Mouse (Mus musculus): Measurements from ENCODE around the gene Itgb1bp2. TPM values are rescaled to one million over a fixed set of nuclear protein-coding genes. Genes with fewer than 3 reads are reported as not detected.

Itgb1bp2 gene
- polyA plus RNA-seq (2014; fragmentation: Illumina TruSeq; extraction: RNeasy Lipid Tissue Mini Kit (QIAGEN cat#74804)) = not detected

DNA sequence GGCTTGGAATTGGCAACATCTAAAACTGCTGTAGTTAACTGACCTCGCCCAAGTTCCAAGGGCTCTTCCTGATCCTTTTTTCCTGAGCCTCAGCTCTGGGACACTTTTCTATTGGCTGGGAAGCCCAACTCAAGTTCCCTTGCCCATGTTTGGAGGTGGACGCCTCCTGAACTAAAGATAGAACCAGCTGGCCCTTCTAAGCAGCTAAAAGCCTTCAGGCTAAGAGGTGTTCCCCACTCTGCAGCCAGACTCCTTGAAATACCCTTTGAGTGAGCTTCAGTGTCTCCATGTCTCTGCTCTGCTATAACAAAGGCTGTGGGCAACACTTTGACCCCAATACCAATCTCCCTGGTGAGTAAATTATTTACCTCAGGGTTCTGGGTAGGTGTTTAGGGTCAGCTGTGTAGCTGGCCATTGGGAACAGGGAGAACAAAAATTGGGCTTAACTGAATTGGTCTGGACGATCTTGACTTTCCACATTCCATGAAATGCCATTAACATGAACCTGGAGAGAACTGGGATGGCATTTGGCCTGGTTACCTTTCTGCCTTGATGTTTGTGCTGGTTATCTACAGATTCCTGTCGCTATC is at the start of gene Itgb1bp2:
Gene Itgb1bp2, plus strand, starts transcription at position 203 of the 590 bp plus-strand sequence.

DNA sequence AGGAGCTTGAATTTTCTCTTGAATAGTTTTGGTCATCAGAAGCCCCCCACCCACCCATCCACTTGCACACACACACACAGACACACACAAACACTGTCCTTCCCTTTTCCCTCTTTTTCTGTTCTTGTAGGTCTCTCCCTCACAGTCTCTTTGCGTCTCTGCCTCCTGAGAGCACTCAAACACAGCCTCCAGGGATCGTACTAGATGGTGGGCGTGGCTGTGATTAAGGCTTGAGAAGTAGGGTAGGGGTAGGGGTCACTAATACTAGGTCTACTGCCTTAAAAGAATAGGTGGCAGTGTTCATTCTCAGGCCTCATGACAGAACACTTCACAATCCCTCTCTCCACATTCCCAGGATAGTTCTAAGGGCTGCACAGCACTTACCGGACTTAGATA is 28.2 kb upstream of the Itgb1bp2 start, which contains the start of gene Zmym3:
Gene Zmym3, minus strand, starts transcription at position 150 of the 396 bp plus-strand sequence.

DNA sequence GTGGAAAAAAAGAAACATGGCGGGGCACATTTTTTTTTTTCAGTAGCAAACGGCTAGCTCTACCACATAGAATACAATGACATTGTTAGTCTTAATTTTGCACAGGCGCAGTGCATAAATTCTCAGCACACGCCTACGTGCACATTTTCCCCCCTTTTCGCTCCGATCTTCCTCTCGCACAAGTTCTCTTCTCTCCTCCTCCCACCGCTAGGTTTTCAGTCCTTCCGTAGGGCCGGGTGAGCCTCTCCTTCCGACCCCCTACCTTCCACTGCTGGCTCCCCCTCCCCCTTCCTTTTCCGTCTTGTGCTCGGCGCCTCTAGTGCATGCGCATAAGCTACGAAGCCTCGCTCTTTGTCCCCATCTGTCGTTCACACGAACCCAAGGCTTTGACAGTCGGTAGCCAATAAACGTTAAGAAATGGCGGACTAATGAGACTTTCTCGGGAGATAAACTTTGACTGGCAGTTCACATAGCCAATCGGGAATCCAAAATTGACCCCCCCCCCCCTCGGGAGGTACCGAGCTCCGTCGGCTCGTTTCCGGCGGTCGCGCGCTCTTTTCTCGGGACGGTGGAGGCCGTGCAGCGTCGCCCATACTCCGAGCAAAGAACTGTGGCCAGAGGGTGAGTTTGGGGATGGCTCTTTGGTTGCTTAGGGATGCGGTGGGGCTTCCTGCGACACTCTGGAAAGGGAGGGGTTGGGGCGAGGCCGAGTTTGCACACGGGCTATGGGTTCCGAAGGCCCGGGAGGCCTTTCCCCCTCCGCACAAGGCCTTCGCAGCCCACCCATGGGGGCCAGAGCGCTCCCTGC is 19.5 kb upstream of the Itgb1bp2 start, which contains the start of gene Nono:
Gene Nono, plus strand, starts transcription at position 177 of the 808 bp plus-strand sequence.

Other genes starting within 250 kb of the Itgb1bp2 start
- 56.9 TPM for gene Snx12, start 226.5 kb upstream of the Itgb1bp2 start, polyA plus RNA-seq (2014; fragmentation: Illumina TruSeq; extraction: RNeasy Lipid Tissue Mini Kit (QIAGEN cat#74804))
- 16.8 TPM for gene Foxo4, start 194.6 kb upstream of the Itgb1bp2 start, polyA plus RNA-seq (2014; fragmentation: Illumina TruSeq; extraction: RNeasy Lipid Tissue Mini Kit (QIAGEN cat#74804))
- not detected for gene Gm614, start 185.1 kb upstream of the Itgb1bp2 start, polyA plus RNA-seq (2014; fragmentation: Illumina TruSeq; extraction: RNeasy Lipid Tissue Mini Kit (QIAGEN cat#74804))
- gene Il2rg, start 180.8 kb upstream of the Itgb1bp2 start, polyA plus RNA-seq (2014; fragmentation: Illumina TruSeq; extraction: RNeasy Lipid Tissue Mini Kit (QIAGEN cat#74804)) = 15.9 TPM
- gene Gm20489, start 180.1 kb upstream of the Itgb1bp2 start, polyA plus RNA-seq (2014; fragmentation: Illumina TruSeq; extraction: RNeasy Lipid Tissue Mini Kit (QIAGEN cat#74804)) = 0.51 TPM
- gene Med12, start 175.1 kb upstream of the Itgb1bp2 start, polyA plus RNA-seq (2014; fragmentation: Illumina TruSeq; extraction: RNeasy Lipid Tissue Mini Kit (QIAGEN cat#74804)) = 4.3 TPM
- gene Nlgn3, start 149.9 kb upstream of the Itgb1bp2 start, polyA plus RNA-seq (2014; fragmentation: Illumina TruSeq; extraction: RNeasy Lipid Tissue Mini Kit (QIAGEN cat#74804)) = 0.86 TPM
- not detected for gene Gjb1, start 72.7 kb upstream of the Itgb1bp2 start, polyA plus RNA-seq (2014; fragmentation: Illumina TruSeq; extraction: RNeasy Lipid Tissue Mini Kit (QIAGEN cat#74804))
- 90.9 TPM for gene Zmym3, start 28.2 kb upstream of the Itgb1bp2 start, polyA plus RNA-seq (2014; fragmentation: Illumina TruSeq; extraction: RNeasy Lipid Tissue Mini Kit (QIAGEN cat#74804))
- 637 TPM for gene Nono, start 19.8 kb upstream of the Itgb1bp2 start, polyA plus RNA-seq (2014; fragmentation: Illumina TruSeq; extraction: RNeasy Lipid Tissue Mini Kit (QIAGEN cat#74804))
- gene Taf1, start 83.6 kb downstream of the Itgb1bp2 start, polyA plus RNA-seq (2014; fragmentation: Illumina TruSeq; extraction: RNeasy Lipid Tissue Mini Kit (QIAGEN cat#74804)) = 78.7 TPM
- gene Ogt, start 191.0 kb downstream of the Itgb1bp2 start, polyA plus RNA-seq (2014; fragmentation: Illumina TruSeq; extraction: RNeasy Lipid Tissue Mini Kit (QIAGEN cat#74804)) = 206 TPM

Data from ovary, adult 10 weeks (tissue).